Mouse (Mus musculus) testis, adult 2 months (tissue): Measurements from ENCODE around the gene Bpifa1.

Experiments used
- CTCF ChIP-seq: fragments of 200-500 bp; IDR thresholded peaks from 2 replicates; pipeline ENCODE4 v1.5.1; 2012; ENCODE audit warnings: low read depth, mild to moderate bottlenecking, inconsistent platforms, low read length, moderate library complexity; ENCODE audit not compliant: control insufficient read depth, insufficient read depth, insufficient replicate concordance
- POLR2A ChIP-seq: fragments of 200-500 bp; IDR thresholded peaks from 2 replicates; pipeline ENCODE4 v1.6.1; 2012; ENCODE audit warnings: low read depth, mild to moderate bottlenecking, inconsistent platforms, low read length, moderate library complexity; ENCODE audit not compliant: control insufficient read depth

GRCm38 (mm10) chr2:154185748-154186147 lies 43.1 kb downstream of the Bpifa1 start:
- TF ChIP-seq CTCF (no peak), POLR2A (no peak)
